Mouse (Mus musculus) embryo, embryonic 11 days (tissue): ENCODE results near the gene Gm49711.
"Not testable (repeated sequence)": the region's sequence is repeated elsewhere in the genome, so short reads cannot be mapped to it uniquely, and the experiment has no call there.

Experiments
- DNase-seq: peaks from one replicate; pipeline ENCODE4 v3.0.0-alpha.2; 2015

Gene Gm49711

GRCm38 (mm10) chr16:92195094-92195493 lies 137.0 kb downstream of the Gm49711 start:
- no peak for DNase-seq

- no peak for DNase-seq
Observed at GRCm38 (mm10) chr16:92196741-92197331, 138.7 kb downstream of the Gm49711 start.

- peak; percentile 33 for DNase-seq
Observed at GRCm38 (mm10) chr16:92200615-92201014, 142.5 kb downstream of the Gm49711 start.

GRCm38 (mm10) chr16:92203599-92203998 lies 145.5 kb downstream of the Gm49711 start:
- DNase-seq: no peak

GRCm38 (mm10) chr16:92209291-92209781 lies 151.2 kb downstream of the Gm49711 start:
- DNase-seq: no peak

GRCm38 (mm10) chr16:92210316-92210715 lies 152.2 kb downstream of the Gm49711 start:
- DNase-seq: not testable (repeated sequence)

- not testable (repeated sequence) for DNase-seq
Observed at GRCm38 (mm10) chr16:92213911-92214310, 155.8 kb downstream of the Gm49711 start.

GRCm38 (mm10) chr16:92215599-92216390 lies 157.7 kb downstream of the Gm49711 start:
- DNase-seq: no peak

- no peak for DNase-seq
Observed at GRCm38 (mm10) chr16:92220754-92221153, 162.6 kb downstream of the Gm49711 start.

GRCm38 (mm10) chr16:92228332-92228919 lies 170.3 kb downstream of the Gm49711 start:
- DNase-seq: no peak

- peak; percentile 48 for DNase-seq
Observed at GRCm38 (mm10) chr16:92230476-92230931, 172.4 kb downstream of the Gm49711 start.

- no peak for DNase-seq
Observed at GRCm38 (mm10) chr16:92234530-92234929, 176.4 kb downstream of the Gm49711 start.

- no peak for DNase-seq
Observed at GRCm38 (mm10) chr16:92235222-92235621, 177.1 kb downstream of the Gm49711 start.
